Mouse (Mus musculus) spleen, adult 2 months (tissue): ENCODE data around the gene 1700013G24Rik.

Experiments
- CTCF ChIP-seq: fragments of 200-500 bp; IDR thresholded peaks from 2 replicates; pipeline ENCODE4 v1.5.1; 2011; ENCODE audit warnings: mild to moderate bottlenecking, inconsistent platforms; ENCODE audit not compliant: insufficient read depth, insufficient read length, insufficient replicate concordance; ENCODE audit errors: extremely low read depth
- POLR2A ChIP-seq: fragments of 200-500 bp; IDR thresholded peaks from 2 replicates; pipeline ENCODE4 v1.6.1; 2011; ENCODE audit warnings: low read depth, low read length, inconsistent platforms

- TF ChIP-seq CTCF (no peak), POLR2A (no peak)
Measured at GRCm38 (mm10) chr4:137468260-137469080, 15.4 kb downstream of the 1700013G24Rik start, which contains the start of gene Hspg2.
